Mouse (Mus musculus) heart, embryonic 12.5 days (tissue): ENCODE data around the gene 4930438A08Rik. TPM values are rescaled to one million over a fixed set of nuclear protein-coding genes. Genes with fewer than 3 reads are reported as not detected.

ENCODE experiments used
- ATAC-seq: fragments of 200-750 bp; cut with Nextera tagmentation; 2 replicates; pipeline ENCODE4 v1.8.0; 2017; ENCODE audit warnings: moderate TSS enrichment, moderate library complexity; ENCODE audit not compliant: insufficient number of reproducible peaks, low FRiP score
- H3K27ac ChIP-seq: fragments of 300-500 bp; sonication (generic); 2 replicates; pipeline ENCODE4 v1.5.1; 2016; ENCODE audit warnings: mild to moderate bottlenecking, moderate library complexity; ENCODE audit not compliant: poor library complexity, severe bottlenecking
- H3K27me3 ChIP-seq: fragments of 300-500 bp; sonication (generic); replicated peaks from 2 replicates; pipeline ENCODE4 v1.6.1; 2016; ENCODE audit warnings: mild to moderate bottlenecking, moderate library complexity
- H3K36me3 ChIP-seq: fragments of 300-500 bp; sonication (generic); 2 replicates; pipeline ENCODE4 v1.6.1; 2016; ENCODE audit warnings: mild to moderate bottlenecking, moderate library complexity
- H3K4me1 ChIP-seq: fragments of 300-500 bp; sonication (generic); replicated peaks from 2 replicates; pipeline ENCODE4 v1.6.1; 2016; ENCODE audit warnings: mild to moderate bottlenecking
- H3K4me2 ChIP-seq: fragments of 300-500 bp; sonication (generic); 2 replicates; pipeline ENCODE4 v1.6.1; 2016; ENCODE audit warnings: mild to moderate bottlenecking, moderate library complexity
- H3K4me3 ChIP-seq: fragments of 300-500 bp; sonication (generic); 2 replicates; pipeline ENCODE4 v1.5.1; 2016; ENCODE audit warnings: mild to moderate bottlenecking
- H3K9ac ChIP-seq: fragments of 300-500 bp; sonication (generic); 2 replicates; pipeline ENCODE4 v1.6.1; 2016; ENCODE audit warnings: mild to moderate bottlenecking, moderate library complexity
- H3K9me3 ChIP-seq: fragments of 300-500 bp; sonication (generic); replicated peaks from 2 replicates; pipeline ENCODE4 v1.6.1; 2016; ENCODE audit warnings: mild to moderate bottlenecking, moderate library complexity
- WGBS: fragments of 180-500 bp; shearing (Covaris S2); methylation state at CpG from one replicate; pipeline ENCODE4 v1.1.7; 2016; 5-methylcytosine and 5-hydroxymethylcytosine counted together
- polyA plus RNA-seq: library from polyadenylated mRNA; unstranded; fragments of >200 nt; fragmentation: Nextera tagmentation; extraction: Ambion mirVana; gene quantifications from 2 replicates; pipeline ENCODE4 v1.2.1, GENCODE M21; 2016

The 4930438A08Rik gene
- polyA plus RNA-seq, 1 experiment from 2014 or later, result not detected

DNA sequence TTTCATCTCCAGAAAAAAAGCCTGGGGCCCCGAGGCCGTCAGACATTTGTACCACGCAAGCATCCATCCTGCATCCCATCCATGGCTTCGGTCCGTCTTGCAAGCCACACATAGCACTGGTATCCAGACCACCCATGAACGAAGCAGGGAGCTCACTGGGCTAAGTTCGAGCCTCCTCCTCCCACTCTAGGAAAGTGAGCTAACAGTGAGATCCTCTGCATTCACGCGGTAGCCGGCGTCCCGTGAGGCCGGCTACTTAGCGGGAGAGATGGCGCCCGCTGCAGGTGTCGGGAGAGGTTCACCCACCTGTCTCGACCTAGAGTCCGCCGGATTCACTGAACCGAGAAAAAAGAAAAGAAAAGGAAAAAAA is 55.3 kb downstream of the 4930438A08Rik start:
- peak; percentile 24; the same call in 1 of the 2 replicates for ATAC-seq
- no peaks in the 10 kb centered on the region for H3K27me3 ChIP-seq
- peak overlapping the region; percentile 79 for H3K4me2 ChIP-seq
- H3K9me3 ChIP-seq, result no peaks in the 10 kb centered on the region
- peak overlapping the region; percentile 41; the same call in 1 of the 2 replicates for H3K27ac ChIP-seq
- WGBS, result under 1% methylated on average over 21 of the region's 21 CpGs
- peak overlapping the region; percentile 95 for H3K9ac ChIP-seq
- peaks cover 34% of the 10 kb centered on the region for H3K36me3 ChIP-seq
- peak overlapping the region; percentile 90 for H3K4me3 ChIP-seq
- peaks cover 47% of the 10 kb centered on the region for H3K4me1 ChIP-seq

DNA sequence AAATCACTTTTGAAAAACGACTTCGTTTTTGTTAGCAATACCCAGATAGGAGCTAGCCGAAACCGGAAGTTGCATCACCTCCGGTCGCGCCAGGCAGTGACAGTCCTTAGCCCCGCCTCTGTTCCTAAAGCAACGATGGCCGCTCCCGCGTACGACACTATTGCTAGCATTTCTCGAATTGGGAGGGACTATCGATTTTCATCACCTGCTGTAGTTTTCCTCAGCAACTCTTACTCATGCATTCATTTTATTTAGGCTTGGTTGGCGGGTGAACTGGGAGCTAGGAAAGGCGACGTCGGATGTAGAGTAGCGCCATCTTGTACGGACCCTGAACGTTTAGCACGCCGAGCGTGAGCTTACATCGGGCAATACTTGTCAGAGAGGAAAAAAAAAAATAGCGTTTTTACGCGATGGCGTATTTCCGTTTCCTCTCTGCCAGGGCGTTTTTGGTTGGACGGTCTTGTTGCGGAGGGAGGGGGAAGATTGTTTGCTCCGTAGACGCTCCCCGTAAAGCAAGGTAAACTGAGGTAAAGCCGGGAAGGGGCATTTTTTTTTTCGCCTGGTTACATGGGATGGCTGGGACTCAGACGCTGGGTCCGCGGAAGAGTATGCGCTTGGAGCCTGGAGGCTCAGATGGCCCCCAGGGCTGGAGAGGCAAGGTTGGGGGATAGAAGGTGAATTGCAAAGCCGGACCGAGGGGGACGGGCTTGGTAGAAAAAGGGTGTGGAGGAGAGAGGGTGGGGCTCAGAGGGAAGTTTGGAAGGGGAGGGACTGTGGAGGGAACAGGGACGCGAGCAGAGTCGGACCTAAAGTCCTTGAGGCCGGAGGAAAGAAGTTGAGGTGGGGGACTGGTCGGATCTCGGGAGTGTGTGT is 55.9 kb downstream of the 4930438A08Rik start, which contains the start of the genes Zfp672 and Sh3bp5l:
TSS of gene Zfp672 (minus strand) at position 64 of the 873 bp plus-strand sequence.
TSS of gene Sh3bp5l (plus strand) at position 449 of the 873 bp plus-strand sequence.
- H3K36me3 ChIP-seq, result peaks cover 34% of the 10 kb centered on the region
- H3K9me3 ChIP-seq, result no peaks in the 10 kb centered on the region
- peak within 1 kb of the TSS; percentile 90 for H3K4me2 ChIP-seq
- H3K27ac ChIP-seq, result peak within 1 kb of the TSS; percentile 69
- H3K4me1 ChIP-seq, result peaks cover 49% of the 10 kb centered on the region
- peak within 1 kb of the TSS; percentile 90 for H3K4me3 ChIP-seq
- peak within 1 kb of the TSS; percentile 95 for H3K9ac ChIP-seq
- no peaks in the 10 kb centered on the region for H3K27me3 ChIP-seq
- under 1% methylated on average over 52 of the region's 52 CpGs for WGBS
- ATAC-seq, result peak; percentile 93

DNA sequence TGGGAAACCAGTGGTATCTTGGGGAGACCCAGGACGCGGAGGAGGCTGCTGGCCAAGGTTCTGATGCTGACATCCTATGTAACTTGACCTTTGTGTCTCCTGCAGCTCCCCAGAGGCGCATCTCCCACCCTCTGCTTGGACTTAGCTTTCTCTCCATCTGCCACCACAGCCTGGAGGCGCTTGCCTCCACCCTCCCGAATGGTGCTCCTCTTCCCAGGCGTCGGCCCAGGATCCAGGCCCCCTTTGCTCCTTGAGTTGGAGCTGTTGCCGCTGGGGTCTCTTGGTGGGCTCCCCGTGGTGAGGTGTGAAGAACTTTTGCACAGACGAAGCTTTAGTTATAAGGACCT is 56.5 kb downstream of the 4930438A08Rik start:
- WGBS, result 12% methylated on average over 10 of the region's 10 CpGs
- H3K4me3 ChIP-seq, result peak overlapping the region; percentile 90
- H3K9me3 ChIP-seq, result no peaks in the 10 kb centered on the region
- ATAC-seq, result no peak
- H3K27me3 ChIP-seq, result no peaks in the 10 kb centered on the region
- peak overlapping the region; percentile 95 for H3K9ac ChIP-seq
- H3K4me2 ChIP-seq, result peak overlapping the region; percentile 90
- H3K27ac ChIP-seq, result peak overlapping the region; percentile 69; the same call in 1 of the 2 replicates
- H3K4me1 ChIP-seq, result peaks cover 49% of the 10 kb centered on the region
- H3K36me3 ChIP-seq, result peaks cover 36% of the 10 kb centered on the region

DNA sequence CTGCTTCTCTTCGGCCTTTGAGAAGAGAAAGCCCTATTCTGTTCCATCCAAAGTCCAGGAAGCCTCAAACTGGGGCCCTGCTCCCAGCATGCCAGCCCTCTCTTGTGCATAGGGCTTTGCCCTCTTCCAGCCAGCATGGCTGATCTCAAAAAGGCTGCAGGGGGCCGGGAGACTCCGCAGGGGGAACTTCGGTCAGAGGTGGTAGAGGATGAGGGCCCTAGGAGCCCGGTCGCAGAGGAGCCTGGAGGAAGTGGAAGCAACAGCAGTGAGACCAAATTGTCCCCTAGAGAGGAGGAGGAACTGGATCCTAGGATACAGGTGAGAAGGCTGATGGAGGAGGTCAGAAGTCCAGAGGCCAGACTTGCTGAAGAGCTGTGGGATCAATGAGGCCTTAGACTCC is 56.9 kb downstream of the 4930438A08Rik start:
- ATAC-seq, result no peak
- H3K4me2 ChIP-seq, result peak overlapping the region; percentile 90
- peaks cover 39% of the 10 kb centered on the region for H3K36me3 ChIP-seq
- H3K4me1 ChIP-seq, result peaks cover 49% of the 10 kb centered on the region
- H3K9ac ChIP-seq, result peak overlapping the region; percentile 95
- peak overlapping the region; percentile 90 for H3K4me3 ChIP-seq
- H3K27ac ChIP-seq, result no peak overlapping the region
- no peaks in the 10 kb centered on the region for H3K9me3 ChIP-seq
- H3K27me3 ChIP-seq, result no peaks in the 10 kb centered on the region
- 76% methylated on average over 6 of the region's 6 CpGs for WGBS

DNA sequence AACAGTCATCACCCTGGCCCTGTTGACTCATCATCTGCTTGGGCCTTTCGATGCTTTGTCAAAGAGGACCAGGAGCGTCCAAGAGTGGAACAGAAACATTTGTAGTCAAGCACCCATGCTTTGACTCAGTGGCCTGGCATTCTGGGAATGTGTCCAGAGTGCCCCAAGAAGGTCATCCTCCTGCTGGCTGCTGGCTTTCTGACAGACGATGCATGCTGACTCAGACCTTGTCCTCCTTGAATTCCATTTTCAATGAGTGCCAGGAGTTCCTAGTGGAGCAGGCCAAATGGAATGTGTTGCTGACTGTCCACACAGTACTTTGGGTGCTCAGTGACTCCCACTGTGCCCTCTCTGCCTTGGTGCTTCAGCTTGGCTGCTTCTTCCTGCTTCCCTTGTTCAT is 60.1 kb downstream of the 4930438A08Rik start:
- 41% methylated on average over 3 of the region's 3 CpGs for WGBS
- H3K36me3 ChIP-seq, result peaks cover 51% of the 10 kb centered on the region
- ATAC-seq, result no peak
- no peaks in the 10 kb centered on the region for H3K27me3 ChIP-seq
- peak overlapping the region; percentile 78 for H3K27ac ChIP-seq
- H3K4me3 ChIP-seq, result no peak overlapping the region
- no peak overlapping the region for H3K9ac ChIP-seq
- no peaks in the 10 kb centered on the region for H3K9me3 ChIP-seq
- H3K4me2 ChIP-seq, result no peak overlapping the region; the same call in 1 of the 2 replicates
- peaks cover 37% of the 10 kb centered on the region for H3K4me1 ChIP-seq

Other genes with a start within 250 kb of the 4930438A08Rik start
- not detected in 2 replicates for gene Gm12248, start 181.7 kb upstream of the 4930438A08Rik start, polyA plus RNA-seq
- gene Cnot8, start 170.6 kb upstream of the 4930438A08Rik start, polyA plus RNA-seq, result 71.7 and 73.8 TPM in 2 replicates
- 14.9 and 16.5 TPM in 2 replicates for gene Gemin5, start 106.3 kb upstream of the 4930438A08Rik start, polyA plus RNA-seq
- 102 and 109 TPM in 2 replicates for gene Mrpl22, start 103.1 kb upstream of the 4930438A08Rik start, polyA plus RNA-seq
- gene Igtp, start 75.2 kb upstream of the 4930438A08Rik start, polyA plus RNA-seq, result 3.7 and 3.9 TPM in 2 replicates
- gene Irgm2, start 75.2 kb upstream of the 4930438A08Rik start, polyA plus RNA-seq, result 2.8 and 3.7 TPM in 2 replicates
- gene Zfp692, start 32.3 kb downstream of the 4930438A08Rik start, polyA plus RNA-seq, result 14.9 and 15.5 TPM in 2 replicates
- gene Zfp672, start 55.5 kb downstream of the 4930438A08Rik start, polyA plus RNA-seq, result 32.4 and 33.6 TPM in 2 replicates
- 26.6 and 27.8 TPM in 2 replicates for gene Sh3bp5l, start 55.9 kb downstream of the 4930438A08Rik start, polyA plus RNA-seq
- gene Lypd8, start 104.2 kb downstream of the 4930438A08Rik start, polyA plus RNA-seq, result not detected in 2 replicates
- not detected in 2 replicates for gene 1810065E05Rik, start 146.3 kb downstream of the 4930438A08Rik start, polyA plus RNA-seq
- not detected in 2 replicates for gene Gm12253, start 157.8 kb downstream of the 4930438A08Rik start, polyA plus RNA-seq
- not detected in 2 replicates for gene Lypd9, start 178.1 kb downstream of the 4930438A08Rik start, polyA plus RNA-seq
- not detected in 2 replicates for gene Olfr30, start 187.5 kb downstream of the 4930438A08Rik start, polyA plus RNA-seq
- gene Olfr332, start 217.8 kb downstream of the 4930438A08Rik start, polyA plus RNA-seq, result not detected in 2 replicates
- not detected in 2 replicates for gene Olfr331, start 227.8 kb downstream of the 4930438A08Rik start, polyA plus RNA-seq